Mouse (Mus musculus) kidney, adult 2 months (tissue): ENCODE measurements around the gene Rufy3. TPM values are rescaled to one million over a fixed set of nuclear protein-coding genes. Genes with fewer than 3 reads are reported as not detected.

ENCODE experiments used
- DNase-seq: peaks from one replicate; pipeline ENCODE4 v3.0.0; 2021
- H3K27ac ChIP-seq: fragments of 200-500 bp; 2 replicates; pipeline ENCODE4 v1.5.1; 2012; ENCODE audit warnings: low read depth, low read length, control low read depth, inconsistent platforms; ENCODE audit not compliant: insufficient read depth
- H3K27me3 ChIP-seq: fragments of 200-500 bp; replicated peaks from 2 replicates; pipeline ENCODE4 v1.6.1; 2012; ENCODE audit warnings: mild to moderate bottlenecking, moderate library complexity, low read length, inconsistent platforms; ENCODE audit not compliant: control insufficient read depth, insufficient read depth
- H3K36me3 ChIP-seq: fragments of 200-500 bp; 2 replicates; pipeline ENCODE4 v1.6.1; 2012; ENCODE audit warnings: mild to moderate bottlenecking, moderate library complexity, low read length, inconsistent platforms; ENCODE audit not compliant: control insufficient read depth, insufficient read depth
- H3K4me1 ChIP-seq: fragments of 200-500 bp; 2 replicates; pipeline ENCODE4 v1.6.1; 2011; ENCODE audit warnings: low read length; ENCODE audit not compliant: control insufficient read depth, insufficient read depth
- H3K4me3 ChIP-seq: fragments of 200-500 bp; 2 replicates; pipeline ENCODE4 v1.5.1; 2011; ENCODE audit warnings: mild to moderate bottlenecking, low read depth, low read length, control low read depth; ENCODE audit not compliant: insufficient read depth
- CTCF ChIP-seq: fragments of 200-500 bp; conservative IDR thresholded peaks from 2 replicates; pipeline ENCODE4 v1.5.1; 2011; ENCODE audit warnings: low read depth, mild to moderate bottlenecking, control low read depth, low read length, moderate library complexity, mixed read lengths; ENCODE audit not compliant: insufficient read depth, insufficient read length
- POLR2A ChIP-seq: fragments of 200-500 bp; IDR thresholded peaks from one replicate; pipeline ENCODE4 v1.6.1; 2011; ENCODE audit warnings: low read depth, low read length, control low read depth
- WGBS: fragments of 180-500 bp; shearing (Covaris S2); methylation state at CpG from one replicate; pipeline ENCODE4 v1.1.7; 2018; 5-methylcytosine and 5-hydroxymethylcytosine counted together
- polyA plus RNA-seq: library from polyadenylated mRNA; depleted of rRNA; stranded (reverse); fragments of >200 nt; gene quantifications from 2 replicates; pipeline ENCODE4 v1.2.3, GENCODE M21; 2012

The Rufy3 gene
- polyA plus RNA-seq, 1 experiment: 24.0 TPM

DNA sequence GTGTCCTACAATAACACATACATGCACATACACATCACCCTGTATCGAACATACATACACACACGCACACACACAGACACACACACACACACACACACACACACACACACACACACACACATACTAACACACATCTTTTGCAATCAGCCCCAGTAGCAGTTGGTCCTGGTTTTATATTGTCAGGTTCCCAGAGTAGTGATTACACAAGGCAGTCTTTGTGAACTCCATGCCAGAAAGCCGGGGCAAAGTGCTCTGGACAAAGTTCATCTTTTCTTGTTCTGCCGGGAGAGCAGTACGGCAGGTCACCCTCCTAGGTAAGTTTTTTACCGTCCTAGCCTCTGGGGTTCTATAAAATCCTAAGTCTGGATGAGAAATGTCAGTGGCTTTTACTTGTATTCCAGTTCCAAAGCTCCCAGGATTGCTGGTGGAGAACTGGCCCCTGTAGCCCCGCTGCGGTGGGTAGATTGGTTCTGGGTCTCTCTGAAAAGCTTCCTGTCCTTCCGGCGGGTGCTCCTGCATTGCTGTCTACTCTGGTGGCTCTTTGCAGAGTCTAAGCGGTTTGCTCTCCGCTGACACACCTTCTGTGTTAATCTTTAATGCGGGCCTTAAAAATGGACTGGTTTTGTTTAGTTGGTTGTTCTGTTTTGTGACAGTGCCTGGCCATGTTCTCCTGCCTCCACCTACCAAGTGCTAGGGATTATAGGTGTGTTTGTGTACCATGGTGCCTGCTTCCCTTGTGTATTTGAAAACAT is 28.8 kb downstream of the Rufy3 start:
- Histone ChIP-seq H3K4me1 (peaks cover 18% of the 10 kb centered on the region; the same call in 1 of the 2 replicates), H3K27ac (peak overlapping the region; percentile 97), H3K4me3 (peak overlapping the region; percentile 47), H3K27me3 (no peaks in the 10 kb centered on the region), H3K36me3 (no peaks in the 10 kb centered on the region; the same call in 1 of the 2 replicates)
- TF ChIP-seq CTCF (no peak), POLR2A (no peak)
- DNase-seq: peak; percentile 93
- WGBS: 38% methylated on average over 13 of the region's 13 CpGs

DNA sequence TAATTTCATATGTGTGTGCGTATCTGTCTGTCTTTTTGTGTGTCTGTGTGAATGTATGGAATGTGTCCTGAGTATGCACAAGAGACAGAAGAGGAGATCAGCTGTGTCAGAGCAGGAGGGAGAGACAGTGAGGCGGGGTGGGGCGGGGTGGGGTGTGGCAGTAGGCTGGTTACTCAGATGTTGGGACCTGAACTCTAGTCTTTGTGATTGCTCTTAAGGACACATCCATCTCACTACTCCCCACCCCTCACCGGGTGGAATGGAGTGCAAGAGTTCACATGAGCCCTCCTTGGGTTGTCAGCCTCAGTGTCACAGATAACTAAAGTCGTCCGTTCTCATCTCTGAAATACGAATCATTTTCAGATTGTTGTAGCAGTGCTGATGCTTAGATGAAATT is 29.3 kb downstream of the Rufy3 start:
- 66% methylated on average over 7 of the region's 7 CpGs for WGBS
- DNase-seq: peak; percentile 48
- Histone ChIP-seq H3K27me3 (no peaks in the 10 kb centered on the region), H3K36me3 (no peaks in the 10 kb centered on the region; the same call in 1 of the 2 replicates), H3K27ac (peak overlapping the region; percentile 97), H3K4me1 (peaks cover 14% of the 10 kb centered on the region; the same call in 1 of the 2 replicates), H3K4me3 (peak overlapping the region; percentile 47)
- no peak for TF ChIP-seq POLR2A
- TF ChIP-seq CTCF: no peak

DNA sequence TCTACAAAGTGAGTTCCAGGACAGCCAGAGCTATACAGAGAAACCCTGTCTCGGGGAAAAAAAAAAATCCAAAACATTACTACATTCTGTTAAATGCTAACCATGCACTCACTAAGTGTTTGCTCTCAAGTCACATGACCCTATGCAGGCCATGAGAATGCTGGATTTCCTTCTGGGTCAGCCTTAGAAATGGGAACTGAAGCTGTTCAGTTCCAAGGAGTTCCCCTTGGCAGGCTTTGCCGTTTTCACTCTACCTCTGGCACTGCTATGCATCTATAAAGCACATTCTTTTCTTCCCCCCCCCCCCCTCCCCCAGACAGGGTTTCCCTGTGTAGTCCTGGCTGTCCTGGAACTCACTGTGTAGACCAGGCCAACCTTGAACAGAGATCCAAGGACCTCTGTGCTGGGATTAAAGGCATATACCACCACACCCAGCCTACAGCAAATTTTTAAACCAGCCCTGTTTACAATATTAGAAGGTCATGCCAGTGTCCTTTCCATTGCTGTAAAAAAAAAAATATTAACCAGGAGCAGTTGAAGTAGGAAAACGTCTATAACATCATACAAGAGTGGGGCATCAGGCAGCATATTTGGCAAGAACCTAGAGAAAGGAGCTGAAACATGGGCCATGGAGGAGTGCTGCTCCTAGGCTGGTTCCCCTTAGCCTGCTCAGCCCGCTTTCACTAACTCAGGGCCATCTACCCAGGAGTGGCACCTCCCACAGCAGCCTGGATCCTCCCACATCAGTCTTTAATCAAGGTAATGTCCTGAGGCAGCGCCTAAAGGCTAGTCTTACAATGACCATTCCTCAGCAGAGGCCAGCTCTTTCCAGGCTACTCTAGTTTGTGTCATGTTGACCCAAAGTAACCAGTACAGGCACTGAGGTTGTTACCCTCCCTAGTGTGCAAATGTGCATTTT is 31.0 kb downstream of the Rufy3 start:
- no peaks in the 10 kb centered on the region for H3K27me3 ChIP-seq
- WGBS: 36% methylated on average over 5 of the region's 5 CpGs
- H3K36me3 ChIP-seq: no peaks in the 10 kb centered on the region; the same call in 1 of the 2 replicates
- peak; percentile 85 for DNase-seq
- H3K4me1 ChIP-seq: peaks cover 16% of the 10 kb centered on the region; the same call in 1 of the 2 replicates
- H3K4me3 ChIP-seq: no peak overlapping the region
- TF ChIP-seq CTCF (no peak), POLR2A (no peak)
- H3K27ac ChIP-seq: peak overlapping the region; percentile 10; the same call in 1 of the 2 replicates

DNA sequence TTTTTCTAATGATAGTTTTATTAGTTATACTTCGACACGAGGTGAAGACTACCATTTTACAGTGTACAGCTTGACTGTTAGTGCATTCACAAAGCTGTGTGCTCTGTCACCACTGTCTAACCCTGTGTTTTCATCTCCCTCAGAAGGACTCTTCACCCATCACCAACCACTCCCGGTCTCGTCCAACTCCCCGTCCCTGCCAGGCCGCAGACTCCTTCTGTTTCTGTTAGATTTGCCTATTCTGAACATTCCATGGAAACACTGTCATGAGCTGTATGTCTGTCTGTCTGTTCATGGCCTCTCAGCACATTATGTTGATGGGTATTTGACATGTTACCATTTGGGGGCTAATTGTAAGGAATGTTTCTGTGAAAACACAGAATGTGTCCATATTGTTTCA is 34.1 kb downstream of the Rufy3 start:
- no peak overlapping the region for H3K4me3 ChIP-seq
- no peak for DNase-seq
- H3K4me1 ChIP-seq: peaks cover 17% of the 10 kb centered on the region; the same call in 1 of the 2 replicates
- TF ChIP-seq CTCF (no peak), POLR2A (no peak)
- no peaks in the 10 kb centered on the region for H3K27me3 ChIP-seq
- no peaks in the 10 kb centered on the region; the same call in 1 of the 2 replicates for H3K36me3 ChIP-seq
- 67% methylated on average over 6 of the region's 6 CpGs for WGBS
- H3K27ac ChIP-seq: no peak overlapping the region

DNA sequence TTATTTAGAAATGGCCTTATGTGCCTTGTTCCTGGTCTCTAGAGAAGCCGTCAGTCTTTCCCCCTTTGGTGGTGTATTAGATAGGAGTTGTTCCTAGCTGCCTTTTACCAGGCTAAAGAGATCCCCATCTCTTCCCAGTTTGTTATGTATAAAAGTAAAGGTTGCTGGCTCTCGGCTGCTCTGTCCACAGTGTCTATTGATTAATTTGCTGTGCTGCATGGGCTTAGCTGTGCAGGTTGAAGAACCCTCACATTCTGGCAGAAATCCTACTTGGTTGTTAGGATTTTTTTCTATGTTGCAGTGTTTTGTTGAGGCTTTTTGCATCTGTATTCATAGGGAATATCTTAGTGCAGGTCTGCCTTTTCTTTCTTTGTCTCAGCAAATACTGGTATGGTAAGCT is 37.2 kb downstream of the Rufy3 start:
- Histone ChIP-seq H3K27me3 (no peaks in the 10 kb centered on the region), H3K4me3 (no peak overlapping the region), H3K4me1 (peaks cover 15% of the 10 kb centered on the region; the same call in 1 of the 2 replicates), H3K36me3 (no peaks in the 10 kb centered on the region; the same call in 1 of the 2 replicates), H3K27ac (no peak overlapping the region; the same call in 1 of the 2 replicates)
- DNase-seq: no peak
- 58% methylated on average over 2 of the region's 2 CpGs for WGBS
- TF ChIP-seq CTCF (no peak), POLR2A (no peak)

DNA sequence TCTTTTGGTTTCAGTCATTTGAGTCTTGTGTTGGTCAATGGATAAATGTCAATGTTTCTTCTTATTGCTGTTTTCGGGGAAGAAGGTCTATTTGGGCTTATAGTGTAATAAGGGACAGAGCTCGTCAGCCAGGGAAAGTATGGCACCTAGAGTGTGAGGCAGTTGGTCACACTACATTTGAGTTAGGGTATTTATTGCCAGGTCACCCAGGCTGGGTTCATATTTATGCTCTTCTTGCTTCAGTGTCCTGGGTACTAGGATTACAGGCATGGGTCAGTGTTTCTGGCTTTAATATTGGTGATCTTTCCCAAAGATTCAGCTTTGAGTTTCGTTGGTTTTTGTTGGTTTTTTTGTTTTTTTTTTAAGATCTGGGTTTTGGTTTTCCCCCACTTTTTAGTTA is 37.9 kb downstream of the Rufy3 start:
- no peak overlapping the region for H3K4me3 ChIP-seq
- WGBS: 36% methylated on average over 3 of the region's 3 CpGs

More for the DNA sequence above, 37.9 kb downstream of the Rufy3 start:
- Histone ChIP-seq H3K27ac (no peak overlapping the region), H3K36me3 (no peaks in the 10 kb centered on the region; the same call in 1 of the 2 replicates), H3K27me3 (no peaks in the 10 kb centered on the region), H3K4me1 (peaks cover 15% of the 10 kb centered on the region; the same call in 1 of the 2 replicates)
- DNase-seq: no peak
- TF ChIP-seq CTCF (no peak), POLR2A (no peak)
